Mouse (Mus musculus) common myeloid progenitor, adult 5-6 weeks (primary cell): ENCODE results near the gene Olfr1048. TPM values are rescaled to one million over a fixed set of nuclear protein-coding genes. Genes with fewer than 3 reads are reported as not detected.
"Not testable (repeated sequence)": the region's sequence is repeated elsewhere in the genome, so short reads cannot be mapped to it uniquely, and the experiment has no call there.

ENCODE experiments used
- ATAC-seq: replicated peaks from 2 replicates; pipeline ENCODE4 v1.8.0; 2016; ENCODE audit warnings: low read depth, mild to moderate bottlenecking, moderate TSS enrichment, inconsistent platforms; ENCODE audit not compliant: poor library complexity, severe bottlenecking
- total RNA-seq: library from RNA; stranded (forward); fragments of 200-1000, 187-1606 nt; gene quantifications from 2 replicates; pipeline ENCODE4 v1.2.3, GENCODE M21; 2017

Gene Olfr1048
- total RNA-seq: not detected in 2 replicates

DNA sequence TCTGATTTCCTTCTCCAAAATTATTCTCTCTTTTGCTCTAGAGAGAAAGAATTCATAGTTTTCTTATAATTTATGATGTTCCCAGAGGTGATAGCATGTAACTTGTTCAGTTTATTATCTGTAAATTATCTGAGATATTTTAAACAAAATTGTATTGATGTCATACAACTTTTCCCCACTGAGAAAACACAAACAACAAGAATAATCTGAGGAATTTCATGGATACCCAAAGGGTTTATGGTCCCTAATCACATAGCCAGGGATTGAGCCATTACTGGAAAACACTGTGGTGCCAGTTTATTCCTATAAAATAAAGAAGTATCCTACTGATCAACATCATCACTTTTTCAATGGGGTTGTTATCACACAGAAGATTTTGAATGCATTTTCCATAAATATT lies at the start of gene Olfr1048:
Gene Olfr1048 (minus strand): TSS at position 101 of the 400 bp plus-strand sequence.
- ATAC-seq: no peak

DNA sequence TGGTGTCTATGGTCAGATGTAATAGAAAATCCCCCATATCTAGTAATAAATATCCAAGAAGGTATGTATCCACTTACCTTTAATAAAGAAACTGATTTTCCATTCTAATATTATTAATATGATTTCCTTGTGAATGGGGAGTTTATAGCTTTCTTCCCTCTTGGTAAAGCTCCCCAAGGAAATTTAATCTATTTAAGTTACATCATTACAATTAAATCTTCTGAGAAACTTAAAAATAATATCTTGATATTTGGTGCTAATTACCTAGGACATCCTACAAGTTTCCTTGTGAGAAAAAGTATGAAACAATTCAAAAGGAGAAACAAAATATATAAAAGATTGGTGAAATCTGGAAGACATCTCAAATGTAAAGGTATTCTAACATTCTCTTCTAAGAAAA lies 38.9 kb upstream of the Olfr1048 start, which contains the start of gene Olfr1051:
Gene Olfr1051 (minus strand): TSS at position 101 of the 400 bp plus-strand sequence.
- not testable (repeated sequence) for ATAC-seq

DNA sequence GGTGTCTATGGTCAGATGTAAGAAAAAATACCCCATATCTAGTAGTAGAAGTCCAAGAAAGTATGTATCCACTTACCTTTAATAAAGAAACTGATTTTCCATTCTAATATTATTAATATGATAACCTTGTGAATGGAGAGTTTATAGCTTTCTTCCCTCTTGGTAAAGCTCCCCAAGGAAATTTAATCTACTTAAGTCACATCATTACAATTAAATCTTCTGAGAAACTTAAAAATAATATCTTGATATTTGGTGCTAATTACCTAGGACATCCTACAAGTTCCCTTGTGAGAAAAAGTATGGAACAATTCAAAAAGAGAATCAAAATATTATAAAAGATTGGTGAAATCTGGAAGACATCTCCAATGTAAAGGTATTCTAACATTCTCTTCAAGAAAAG lies 18.1 kb upstream of the Olfr1048 start, which contains the start of gene Olfr1049:
Gene Olfr1049 (minus strand): TSS at position 101 of the 400 bp plus-strand sequence.
- ATAC-seq: not testable (repeated sequence)

DNA sequence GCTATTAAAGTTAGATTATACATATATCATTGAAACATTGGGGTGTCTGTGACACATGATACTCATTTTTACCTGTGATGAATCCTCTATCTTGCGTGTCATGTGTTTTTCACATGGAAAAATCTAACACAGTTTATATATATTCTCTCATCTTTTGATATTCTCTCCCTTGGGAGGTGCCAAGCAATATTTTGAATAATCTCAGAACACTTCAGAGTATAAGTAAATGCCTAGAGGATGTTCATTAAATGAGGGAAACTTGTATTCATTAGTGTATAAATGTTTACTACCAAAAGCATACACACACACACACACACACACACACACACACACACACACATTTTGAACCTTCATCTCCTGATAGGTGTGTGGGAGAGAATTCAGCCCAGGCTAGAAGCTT lies 8.8 kb downstream of the Olfr1048 start, which contains the start of gene Olfr1047:
Gene Olfr1047 (minus strand): TSS at position 101 of the 400 bp plus-strand sequence.
- no peak for ATAC-seq

DNA sequence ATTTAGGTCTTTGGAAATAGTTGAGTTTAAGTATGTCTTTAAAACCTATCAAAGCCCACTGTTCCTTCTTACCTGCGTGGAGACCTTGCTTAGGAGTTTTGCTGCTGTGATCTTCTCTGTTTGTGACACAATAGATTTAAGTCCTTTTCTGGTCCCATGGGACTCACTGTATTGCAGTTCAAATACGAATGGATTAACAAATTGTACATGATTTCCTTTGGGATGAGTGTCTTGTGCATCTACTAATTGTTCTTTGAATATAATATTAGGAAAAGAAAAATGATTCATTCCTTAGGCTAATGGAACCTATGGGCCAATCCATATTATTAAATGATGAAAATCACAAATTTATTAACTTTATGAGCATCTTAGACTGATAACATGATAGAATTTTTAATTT lies 20.9 kb downstream of the Olfr1048 start, which contains the start of gene Olfr1046:
Gene Olfr1046 (minus strand): TSS at position 101 of the 400 bp plus-strand sequence.
- ATAC-seq: no peak

DNA sequence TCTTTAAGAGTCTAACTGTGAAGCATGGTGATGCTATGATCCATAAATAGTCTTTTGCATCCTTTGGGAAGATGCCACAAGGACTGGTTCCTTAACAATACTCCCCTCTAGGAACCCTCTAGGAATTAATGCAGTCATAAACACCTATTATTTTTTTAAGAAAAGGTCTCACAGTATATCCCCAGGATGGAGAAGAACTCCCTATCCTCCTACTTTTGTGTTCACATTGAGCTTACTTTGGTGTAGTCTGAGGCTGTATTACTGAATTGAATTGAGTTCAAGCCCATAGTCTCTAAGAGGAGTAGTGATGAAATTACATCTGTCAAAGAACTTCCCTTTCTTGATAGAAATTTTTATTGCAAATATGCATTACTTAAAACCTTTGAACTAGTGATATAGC lies 37.2 kb downstream of the Olfr1048 start, which contains the start of gene Olfr1045:
Gene Olfr1045 (minus strand): TSS at position 101 of the 400 bp plus-strand sequence.
- ATAC-seq: no peak

DNA sequence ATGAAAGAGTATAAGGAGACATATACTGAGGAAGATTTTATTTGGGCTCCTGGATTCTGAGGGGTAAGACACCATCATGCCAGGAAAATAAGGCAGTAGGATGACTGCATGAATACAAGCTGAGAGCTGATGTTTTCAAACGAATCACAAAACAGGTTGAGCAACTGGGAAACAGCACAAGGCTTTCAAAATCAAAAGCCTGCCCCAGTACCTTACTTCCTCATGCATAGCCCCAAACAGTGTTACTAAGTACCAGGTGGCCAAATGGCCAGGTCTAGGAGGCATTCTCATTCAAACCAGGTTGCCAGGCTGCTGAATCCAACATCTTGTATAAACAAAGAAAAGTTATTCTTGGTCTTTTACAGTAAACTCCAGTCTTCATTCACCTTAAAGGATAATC lies 44.2 kb downstream of the Olfr1048 start:
- ATAC-seq: no peak

DNA sequence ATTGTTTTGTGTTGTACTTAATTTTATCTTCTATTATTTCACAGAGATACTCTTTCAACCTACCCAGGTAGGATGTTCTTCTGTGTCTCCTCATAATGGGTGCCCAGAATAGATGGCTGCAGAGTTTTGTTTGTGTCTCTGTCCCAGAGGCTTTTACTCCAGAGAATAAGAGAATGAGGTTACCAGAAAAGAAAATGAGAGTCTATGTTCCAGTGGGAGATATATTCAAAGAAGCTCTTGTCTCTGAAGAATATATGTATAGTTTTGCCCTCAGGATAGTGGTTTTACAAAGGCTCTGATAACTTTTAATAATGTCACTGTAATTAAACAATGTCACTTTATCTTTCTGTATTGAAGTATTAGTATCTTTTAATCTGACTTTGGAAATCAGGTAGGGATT lies 54.5 kb downstream of the Olfr1048 start, which contains the start of gene Olfr52:
Gene Olfr52 (minus strand): TSS at position 101 of the 400 bp plus-strand sequence.
- ATAC-seq: no peak

Other genes starting within 250 kb of the Olfr1048 start
- not detected in 2 replicates for gene Olfr1031, start 250.0 kb downstream of the Olfr1048 start, total RNA-seq
- gene Olfr1032, start 234.7 kb downstream of the Olfr1048 start, total RNA-seq: not detected in 2 replicates
- gene Olfr1033, start 219.7 kb downstream of the Olfr1048 start, total RNA-seq: 0.18 TPM in 1 of 2 replicates, not detected in the other
- gene Olfr1034, start 194.4 kb downstream of the Olfr1048 start, total RNA-seq: not detected in 2 replicates
- not detected in 2 replicates for gene Olfr1036, start 166.3 kb downstream of the Olfr1048 start, total RNA-seq
- not detected in 2 replicates for gene Olfr1037, start 152.9 kb downstream of the Olfr1048 start, total RNA-seq
- gene Olfr1039, start 104.4 kb downstream of the Olfr1048 start, total RNA-seq: not detected in 2 replicates
- gene Olfr1040, start 93.6 kb downstream of the Olfr1048 start, total RNA-seq: not detected in 2 replicates
- gene Olfr1042, start 78.5 kb downstream of the Olfr1048 start, total RNA-seq: not detected in 2 replicates
- not detected in 2 replicates for gene Olfr1043, start 72.8 kb downstream of the Olfr1048 start, total RNA-seq
- not detected in 2 replicates for gene Olfr1044, start 62.5 kb downstream of the Olfr1048 start, total RNA-seq
- gene Olfr52, start 54.6 kb downstream of the Olfr1048 start, total RNA-seq: not detected in 2 replicates
- not detected in 2 replicates for gene Olfr1045, start 37.3 kb downstream of the Olfr1048 start, total RNA-seq
- gene Olfr1046, start 21.0 kb downstream of the Olfr1048 start, total RNA-seq: not detected in 2 replicates
- gene Olfr1047, start 8.9 kb downstream of the Olfr1048 start, total RNA-seq: not detected in 2 replicates
- gene Olfr1049, start 18.0 kb upstream of the Olfr1048 start, total RNA-seq: not detected in 2 replicates
- gene Olfr1051, start 38.8 kb upstream of the Olfr1048 start, total RNA-seq: not detected in 2 replicates
- not detected in 2 replicates for gene Olfr1052, start 52.2 kb upstream of the Olfr1048 start, total RNA-seq
- gene Olfr1053, start 75.0 kb upstream of the Olfr1048 start, total RNA-seq: not detected in 2 replicates
- not detected in 2 replicates for gene Olfr1054, start 95.1 kb upstream of the Olfr1048 start, total RNA-seq
- gene Olfr1055, start 110.0 kb upstream of the Olfr1048 start, total RNA-seq: not detected in 2 replicates
- not detected in 2 replicates for gene Olfr1056, start 122.2 kb upstream of the Olfr1048 start, total RNA-seq
- not detected in 2 replicates for gene Olfr1057, start 138.1 kb upstream of the Olfr1048 start, total RNA-seq
- gene Olfr1058, start 148.3 kb upstream of the Olfr1048 start, total RNA-seq: not detected in 2 replicates
- gene Olfr1061, start 173.8 kb upstream of the Olfr1048 start, total RNA-seq: not detected in 2 replicates
- gene Olfr1062, start 186.5 kb upstream of the Olfr1048 start, total RNA-seq: not detected in 2 replicates
- not detected in 2 replicates for gene Olfr1065, start 210.3 kb upstream of the Olfr1048 start, total RNA-seq
- not detected in 2 replicates for gene Olfr1066, start 216.0 kb upstream of the Olfr1048 start, total RNA-seq
- gene Olfr228, start 247.1 kb upstream of the Olfr1048 start, total RNA-seq: not detected in 2 replicates